Mouse (Mus musculus) gastrocnemius, adult 2 months (tissue): Measurements from ENCODE around the gene Olfr314. TPM values are rescaled to one million over a fixed set of nuclear protein-coding genes. Genes with fewer than 3 reads are reported as not detected.
"Not testable (repeated sequence)": the region's sequence is repeated elsewhere in the genome, so short reads cannot be mapped to it uniquely, and the experiment has no call there.

ENCODE experiments used
- DNase-seq: peaks from one replicate; pipeline ENCODE4 v3.0.0; 2022
- H3K27ac ChIP-seq: fragments of 200-600 bp; 2 replicates; pipeline ENCODE4 v1.8.1; 2022; ENCODE audit warnings: mild to moderate bottlenecking
- H3K4me3 ChIP-seq: fragments of 200-600 bp; 2 replicates; pipeline ENCODE4 v1.8.1; 2022; ENCODE audit warnings: mild to moderate bottlenecking, moderate library complexity
- CTCF ChIP-seq: fragments of 200-600 bp; IDR thresholded peaks from 2 replicates; pipeline ENCODE4 v1.8.1; 2022; ENCODE audit warnings: antibody characterized with exemption, mild to moderate bottlenecking, moderate library complexity
- intact Hi-C: fragments of 180-260 bp; cut with DNase I; formaldehyde crosslinking; loops from one replicate; pipeline ENCODE4 v1.15.1; 2025
- total RNA-seq, 2 experiments: library from RNA; stranded (reverse); gene quantifications; 2 replicates each; pipeline ENCODE4 v1.2.3; 2021

Olfr314 gene
- total RNA-seq, 2 experiments from 2014 or later: not detected

GRCm38 (mm10) chr11:58799747-58800146 is 17.0 kb downstream of the Olfr314 start:
- no peak for TF ChIP-seq CTCF

GRCm38 (mm10) chr11:58801558-58802228 is 18.9 kb downstream of the Olfr314 start, which contains the start of gene Fam183b:
Gene Fam183b (minus strand): TSS chr11:58801960.
- Histone ChIP-seq H3K27ac (no peak within 1 kb of the TSS), H3K4me3 (no peak within 1 kb of the TSS)
- intact Hi-C loops: no loop called here
- TF ChIP-seq CTCF: no peak
- DNase-seq: no peak

More at GRCm38 (mm10) chr11:58799747-58800146, 17.0 kb downstream of the Olfr314 start:
- DNase-seq: no peak
- intact Hi-C loops: no loop called here
- no peak overlapping the region for H3K27ac ChIP-seq
- no peak overlapping the region for H3K4me3 ChIP-seq

- H3K4me3 ChIP-seq: no peak overlapping the region
- no peak for TF ChIP-seq CTCF
- no peak for DNase-seq
- intact Hi-C loops: no loop called here
- H3K27ac ChIP-seq: no peak overlapping the region
Measured at GRCm38 (mm10) chr11:58803871-58804270, 21.1 kb downstream of the Olfr314 start.

GRCm38 (mm10) chr11:58804393-58804792 is 21.6 kb downstream of the Olfr314 start:
- TF ChIP-seq CTCF: no peak
- DNase-seq: no peak
- no peak overlapping the region for H3K27ac ChIP-seq
- no peak overlapping the region for H3K4me3 ChIP-seq
- intact Hi-C loops: no loop called here

- Histone ChIP-seq H3K4me3 (no peak overlapping the region), H3K27ac (no peak overlapping the region)
- no peak for DNase-seq
- 0 out of 2 replicates have a peak, but pooled peaks have one; percentile 15 for TF ChIP-seq CTCF
- intact Hi-C loops: no loop called here
Measured at GRCm38 (mm10) chr11:58812001-58812400, 29.2 kb downstream of the Olfr314 start.

- DNase-seq, H3K27ac ChIP-seq, intact Hi-C loops, H3K4me3 ChIP-seq: not testable (repeated sequence)
Measured at GRCm38 (mm10) chr11:58814700-58815099, 31.9 kb downstream of the Olfr314 start, which contains the start of gene Olfr313. Gene Olfr313 (plus strand): TSS chr11:58815000.

GRCm38 (mm10) chr11:58815676-58816075 is 32.9 kb downstream of the Olfr314 start:
- Histone ChIP-seq H3K4me3 (no peak overlapping the region), H3K27ac (no peak overlapping the region)
- no peak for DNase-seq
- intact Hi-C loops: no loop called here
- no peak for TF ChIP-seq CTCF

- intact Hi-C loops, H3K27ac ChIP-seq, DNase-seq, H3K4me3 ChIP-seq: not testable (repeated sequence)
Measured at GRCm38 (mm10) chr11:58828937-58829336, 46.2 kb downstream of the Olfr314 start, which contains the start of gene Olfr312. Gene Olfr312 (plus strand): TSS chr11:58829237.

GRCm38 (mm10) chr11:58829764-58830163 is 47.0 kb downstream of the Olfr314 start:
- no peak for TF ChIP-seq CTCF
- no peak overlapping the region for H3K27ac ChIP-seq
- DNase-seq: no peak
- intact Hi-C loops: no loop called here
- H3K4me3 ChIP-seq: no peak overlapping the region

GRCm38 (mm10) chr11:58832541-58832940 is 49.8 kb downstream of the Olfr314 start:
- intact Hi-C loops, H3K4me3 ChIP-seq, DNase-seq, H3K27ac ChIP-seq: not testable (repeated sequence)

Other genes with a start within 250 kb of the Olfr314 start
- not detected for gene Olfr330, start 248.1 kb upstream of the Olfr314 start, total RNA-seq
- gene Olfr329-ps, start 236.5 kb upstream of the Olfr314 start, total RNA-seq: not detected
- not detected for gene Olfr328, start 227.3 kb upstream of the Olfr314 start, total RNA-seq
- not detected for gene Olfr224, start 212.4 kb upstream of the Olfr314 start, total RNA-seq
- not detected for gene Olfr325, start 205.2 kb upstream of the Olfr314 start, total RNA-seq
- not detected for gene Olfr324, start 187.8 kb upstream of the Olfr314 start, total RNA-seq
- gene 2210407C18Rik, start 166.9 kb upstream of the Olfr314 start, total RNA-seq: under 1 TPM in 1 of 2 experiments, not detected in 1; 0.22 TPM
- not detected for gene Olfr323, start 152.5 kb upstream of the Olfr314 start, total RNA-seq
- not detected for gene Trim58, start 142.5 kb upstream of the Olfr314 start, total RNA-seq
- gene Olfr322, start 124.2 kb upstream of the Olfr314 start, total RNA-seq: not detected
- not detected for gene Olfr320, start 101.9 kb upstream of the Olfr314 start, total RNA-seq
- not detected for gene Olfr319, start 83.8 kb upstream of the Olfr314 start, total RNA-seq
- not detected for gene Olfr318, start 58.9 kb upstream of the Olfr314 start, total RNA-seq
- gene Olfr317, start 43.7 kb upstream of the Olfr314 start, total RNA-seq: not detected
- not detected for gene Olfr316, start 30.2 kb upstream of the Olfr314 start, total RNA-seq
- gene Olfr315, start 9.8 kb upstream of the Olfr314 start, total RNA-seq: not detected
- not detected for gene Fam183b, start 19.0 kb downstream of the Olfr314 start, total RNA-seq
- gene Olfr313, start 32.0 kb downstream of the Olfr314 start, total RNA-seq: not detected
- not detected for gene Olfr312, start 46.3 kb downstream of the Olfr314 start, total RNA-seq
- gene Olfr311, start 56.3 kb downstream of the Olfr314 start, total RNA-seq: not detected
- 1 to 10 TPM in 1 of 2 experiments, under 1 TPM in 1; 0.89 to 1.1 TPM for gene Gm12258, start 64.2 kb downstream of the Olfr314 start, total RNA-seq
- 1 to 10 TPM in 1 of 2 experiments, under 1 TPM in 1; 0.69 to 1.3 TPM for gene 2810021J22Rik, start 84.3 kb downstream of the Olfr314 start, total RNA-seq
- 1 to 10 TPM; 3.1 to 3.3 TPM for gene Zfp39, start 121.3 kb downstream of the Olfr314 start, total RNA-seq
- gene Btnl10, start 135.0 kb downstream of the Olfr314 start, total RNA-seq: not detected
- 100 to 1,000 TPM in 1 of 2 experiments, 10 to 100 TPM in 1; 95.2 to 101 TPM for gene Rnf187, start 156.0 kb downstream of the Olfr314 start, total RNA-seq
- gene Hist3h2ba, start 166.0 kb downstream of the Olfr314 start, total RNA-seq: not detected
- gene Hist3h2a, start 171.7 kb downstream of the Olfr314 start, total RNA-seq: 10 to 100 TPM; 10.5 to 11.3 TPM
- gene Trim17, start 171.7 kb downstream of the Olfr314 start, total RNA-seq: under 1 TPM; 0.08 to 0.33 TPM
- gene Trim11, start 195.1 kb downstream of the Olfr314 start, total RNA-seq: 1 to 10 TPM; 7.2 to 7.9 TPM